ENCODE assay signal across 24 mouse cellular contexts in the genomic region with DNA sequence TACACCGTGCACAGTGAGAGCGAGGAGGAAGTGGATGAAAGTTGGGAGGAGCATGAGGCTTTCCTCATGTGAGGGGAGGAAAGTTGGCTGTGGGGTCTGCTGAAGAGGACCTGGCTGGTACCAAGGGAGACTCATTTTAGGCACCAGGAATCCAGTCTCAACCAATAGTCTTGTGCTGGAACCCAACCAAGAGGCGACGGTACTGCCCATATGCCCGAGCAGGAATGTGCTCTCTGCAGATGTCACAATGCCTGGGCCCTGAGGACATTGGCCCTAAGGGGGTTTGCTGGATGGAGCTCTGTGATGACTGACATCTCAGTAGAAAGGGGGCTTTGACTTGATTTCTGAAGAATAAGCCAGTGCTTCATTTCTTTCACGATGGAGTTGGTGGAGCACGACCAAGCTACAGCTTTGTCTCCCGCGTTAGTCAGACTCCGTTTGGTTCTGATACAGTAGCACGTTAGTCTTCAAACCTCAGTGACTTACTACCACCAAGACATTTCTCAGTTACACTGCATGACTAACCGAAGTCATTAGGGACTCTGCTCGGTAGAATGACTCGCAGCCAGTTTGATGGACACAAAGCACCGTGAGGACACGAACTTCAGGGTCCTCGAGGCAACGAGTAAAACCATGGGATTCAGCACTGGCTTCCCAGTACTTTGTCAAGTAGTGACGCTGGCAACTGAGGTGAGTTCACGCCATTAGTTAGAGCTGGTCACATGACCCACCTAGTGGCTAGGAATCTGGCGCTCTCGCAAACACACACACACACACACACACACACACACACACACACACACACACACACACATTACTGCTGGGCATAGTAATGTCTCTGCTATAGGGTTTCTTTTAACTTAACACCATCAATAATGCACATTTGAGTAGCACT. TPM values are rescaled to one million over a fixed set of nuclear protein-coding genes. Genes with fewer than 3 reads are reported as not detected.
DNase-seq lines count a peak whose midpoint lies in the region; ATAC-seq and TF ChIP-seq lines count a peak whose summit lies in the region.
"Had no signal": no experiment of that assay in that cellular context is flagged by ENCODE, and none has a peak within 500 bp of the region (broad histone marks: within the 10 kb centered on the region; RNA-seq: fewer than 3 reads in every experiment).

No protein-coding gene starts in this region.

- CTCF ChIA-PET in Patski (lab: Charles Lee) = interaction anchor here (2.2 kb wide), 1 partner anchor 10 kb away, joined by 7 read pairs; no protein-coding TSS in a partner anchor

- peaks cover 12% of the 10 kb centered on the region; the same call in 1 of the 2 replicates for H3K79me2 ChIP-seq in liver, adult 2 months (ENCODE audit: control insufficient read depth, insufficient read depth, low read length)

- DNase-seq in hindbrain, embryonic 11.5 days (ENCODE audit: low spot score) = no peak
- DNase-seq in liver, adult 2 months (ENCODE audit: extremely low read depth, low read depth, low spot score) = peak; percentile 67
- no peak for DNase-seq in liver
- peak; percentile 39 for DNase-seq in Patski (ENCODE audit: low read depth, low spot score)
- DNase-seq in adrenal gland, postnatal 25 days = no peak
- no peak for DNase-seq in cerebellum, postnatal 4 days (ENCODE audit: low spot score in 2 of 2)
- DNase-seq: adrenal gland, adult 8-10 months; B cell, adult 2 months; cerebellum, adult 18-20 months; cerebellum, postnatal 25 days; gastrocnemius, postnatal 14 days; layer of hippocampus, adult 9-11 months; lung, adult 2 months; lung, postnatal 36 days; spleen, adult 18-20 months; thymus, postnatal 36 days had no signal

- H3K4me1 ChIP-seq in hindbrain, embryonic 13.5 days (replicated peaks) = peaks cover 17% of the 10 kb centered on the region
- 0 out of 2 replicates have a peak, but pooled peaks cover 3% of the 10 kb centered on the region for H3K4me1 ChIP-seq in hindbrain, embryonic 11.5 days (replicated peaks; ENCODE audit: control insufficient read depth, insufficient read depth, low read length)
- H3K4me1 ChIP-seq in liver, adult 2 months (ENCODE audit: control insufficient read depth, insufficient read depth, low read length) = peaks cover 43% of the 10 kb centered on the region
- peaks cover 2% of the 10 kb centered on the region; the same call in 1 of the 2 replicates for H3K4me1 ChIP-seq in liver, embryonic 16.5 days (ENCODE audit: control insufficient read depth, low read depth, low read length)

- ATAC-seq in hindbrain, embryonic 13.5 days (ENCODE audit: low FRiP score) = no peak
- ATAC-seq in hindbrain, embryonic 11.5 days (ENCODE audit: low FRiP score) = no peak
- peak; percentile 49 for ATAC-seq in Patski
- no peak for ATAC-seq in liver, embryonic 16.5 days (ENCODE audit: low read depth)
- ATAC-seq: inflammation-experienced regulatory T-cells, adult 6 months had no signal

- WGBS in hindbrain, embryonic 13.5 days = 80% methylated on average over 22 of the region's 22 CpGs
- 89% methylated on average over 22 of the region's 22 CpGs for WGBS in hindbrain, embryonic 11.5 days
- WGBS in liver, adult 2 months = 60% methylated on average over 22 of the region's 22 CpGs
- 78% methylated on average over 22 of the region's 22 CpGs for WGBS in liver, embryonic 16.5 days (ENCODE audit: insufficient replicate concordance)

- in situ Hi-C loops in Patski (cut with MboI; ENCODE audit: low pct_unique_long_range_greater_than_20kb) = no loop called here

- 0 out of 2 replicates have a peak overlapping the region, but pooled peaks have one; percentile 6 for H3K27ac ChIP-seq in hindbrain, embryonic 13.5 days
- no peak overlapping the region for H3K27ac ChIP-seq in hindbrain, embryonic 11.5 days (ENCODE audit: low read depth, low read length)
- peak overlapping the region; percentile 78 for H3K27ac ChIP-seq in liver, adult 2 months (replicated peaks; ENCODE audit: insufficient read depth, low read depth, low read length)
- peak overlapping the region; percentile 59; the same call in 1 of the 2 replicates for H3K27ac ChIP-seq in liver, embryonic 16.5 days (ENCODE audit: low read length)
- H3K27ac ChIP-seq: left cerebral cortex, adult 2 months; neural tube, embryonic 13.5 days had no signal

- H3K4me3 ChIP-seq in hindbrain, embryonic 13.5 days = no peak overlapping the region
- no peak overlapping the region for H3K4me3 ChIP-seq in hindbrain, embryonic 11.5 days (ENCODE audit: low read depth, low read length)
- no peak overlapping the region for H3K4me3 ChIP-seq in liver, adult 2 months (ENCODE audit: insufficient read depth, low read depth, low read length)
- H3K4me3 ChIP-seq in liver, embryonic 16.5 days (ENCODE audit: low read depth, low read length) = no peak overlapping the region
- H3K4me3 ChIP-seq: erythroblast, embryonic 14.5 days; heart, embryonic 15.5 days; left cerebral cortex, adult 2 months; neural tube, embryonic 13.5 days had no signal

- H3K9me3 ChIP-seq in hindbrain, embryonic 13.5 days = no peaks in the 10 kb centered on the region
- H3K9me3 ChIP-seq in hindbrain, embryonic 11.5 days (ENCODE audit: control insufficient read depth, low read length) = no peaks in the 10 kb centered on the region
- no peaks in the 10 kb centered on the region for H3K9me3 ChIP-seq in liver, embryonic 16.5 days (replicated peaks; ENCODE audit: control insufficient read depth, low read length)
- H3K9me3 ChIP-seq: heart, embryonic 15.5 days had no signal

- TF ChIP-seq CTCF in liver, adult 2 months (IDR thresholded peaks at IDR 0.05; ENCODE audit: low read depth, low read length) = no peak
- TF ChIP-seq CTCF in Patski (IDR thresholded peaks at IDR 0.05) = no peak

- H3K27me3 ChIP-seq in hindbrain, embryonic 13.5 days = no peaks in the 10 kb centered on the region
- H3K27me3 ChIP-seq in hindbrain, embryonic 11.5 days (ENCODE audit: control insufficient read depth, insufficient read depth, low read length) = no peaks in the 10 kb centered on the region
- no peaks in the 10 kb centered on the region for H3K27me3 ChIP-seq in liver, adult 2 months (ENCODE audit: control insufficient read depth, insufficient read depth, low read length)
- H3K27me3 ChIP-seq in Patski = peaks cover 4% of the 10 kb centered on the region
- H3K27me3 ChIP-seq in liver, embryonic 16.5 days (ENCODE audit: control insufficient read depth, insufficient read depth, low read depth, low read length) = no peaks in the 10 kb centered on the region
- H3K27me3 ChIP-seq: heart, embryonic 15.5 days; neural tube, embryonic 13.5 days had no signal

- H3K4me2 ChIP-seq in hindbrain, embryonic 13.5 days = no peak overlapping the region
- no peak overlapping the region for H3K4me2 ChIP-seq in hindbrain, embryonic 11.5 days (replicated peaks; ENCODE audit: low read depth, low read length)
- no peak overlapping the region for H3K4me2 ChIP-seq in liver, embryonic 16.5 days (ENCODE audit: low read depth, low read length)
- H3K4me2 ChIP-seq: neural tube, embryonic 13.5 days had no signal

- no peak for TF ChIP-seq POLR2A in liver, adult 2 months (IDR thresholded peaks at IDR 0.05; ENCODE audit: extremely low read depth, insufficient read depth, low read length)

- no peaks in the 10 kb centered on the region for H3K36me3 ChIP-seq in hindbrain, embryonic 13.5 days
- no peaks in the 10 kb centered on the region for H3K36me3 ChIP-seq in hindbrain, embryonic 11.5 days (ENCODE audit: control insufficient read depth, insufficient read depth, low read length)
- H3K36me3 ChIP-seq in liver, adult 2 months (ENCODE audit: control insufficient read depth, insufficient read depth, low read length) = no peaks in the 10 kb centered on the region
- no peaks in the 10 kb centered on the region for H3K36me3 ChIP-seq in liver, embryonic 16.5 days (ENCODE audit: control insufficient read depth, insufficient read depth)
- H3K36me3 ChIP-seq: heart, embryonic 15.5 days; neural tube, embryonic 13.5 days had no signal

- no peak overlapping the region for H3K9ac ChIP-seq in hindbrain, embryonic 13.5 days
- H3K9ac ChIP-seq in hindbrain, embryonic 11.5 days (ENCODE audit: low read depth, low read length) = no peak overlapping the region
- H3K9ac ChIP-seq in liver, adult 2 months (ENCODE audit: low read depth, low read length) = no peak overlapping the region
- no peak overlapping the region for H3K9ac ChIP-seq in liver, embryonic 16.5 days (ENCODE audit: low read depth, low read length)
- H3K9ac ChIP-seq: heart, embryonic 15.5 days; neural tube, embryonic 13.5 days had no signal

- POLR2A ChIA-PET in Patski (lab: Charles Lee) = no interaction called here

RNA-seq across cellular contexts. Expression of a gene that starts 17.5 kb away (rescaled TPM):
- 2.4 and 4.0 TPM in 2 replicates for polyA plus RNA-seq in hindbrain, embryonic 13.5 days (2015; fragmentation: Nextera tagmentation; extraction: Ambion mirVana)
- polyA plus RNA-seq in hindbrain, embryonic 11.5 days (2014; fragmentation: Nextera tagmentation; extraction: Ambion mirVana) = 1.9 and 3.0 TPM in 2 replicates
- 6.9 and 13.2 TPM in 2 replicates for total RNA-seq in liver, adult 2 months (2014; rRNA removed)
- polyA plus RNA-seq in liver, adult 2 months (2012; rRNA removed) = 30.6 and 34.8 TPM in 2 replicates
- polyA plus RNA-seq in Patski (2021) = 0.14 TPM
- 7.7 and 10.3 TPM in 2 replicates for polyA plus RNA-seq in liver, embryonic 16.5 days (2015; fragmentation: Nextera tagmentation; extraction: Ambion mirVana)
- total RNA-seq in adrenal gland, postnatal 25 days (2021) = 3.4 and 3.7 TPM in 2 replicates
- total RNA-seq: hematopoietic stem cell, adult 5-6 weeks had no signal
- polyA plus RNA-seq: erythroblast, embryonic 14.5 days had no signal

RNA-seq across cellular contexts. Expression of a gene that starts 55.4 kb away (rescaled TPM):
- polyA plus RNA-seq in hindbrain, embryonic 13.5 days (2015; fragmentation: Nextera tagmentation; extraction: Ambion mirVana) = 473 and 491 TPM in 2 replicates
- polyA plus RNA-seq in hindbrain, embryonic 11.5 days (2014; fragmentation: Nextera tagmentation; extraction: Ambion mirVana) = 411 and 461 TPM in 2 replicates
- 47.2 and 56.4 TPM in 2 replicates for total RNA-seq in liver, adult 2 months (2014; rRNA removed)
- polyA plus RNA-seq in liver, adult 2 months (2012; rRNA removed) = 51.1 and 59.9 TPM in 2 replicates
- polyA plus RNA-seq in Patski (2021) = 258 TPM
- 109 and 112 TPM in 2 replicates for polyA plus RNA-seq in liver, embryonic 16.5 days (2015; fragmentation: Nextera tagmentation; extraction: Ambion mirVana)
- total RNA-seq in adrenal gland, postnatal 25 days (2021) = 345 and 386 TPM in 2 replicates

Comparison
In these comparisons a context has a peak if more than half of its experiments do, and no peak if none do; other contexts are left out.
1. DNase-seq: peak in liver, adult 2 months (single experiment) and Patski (single experiment); none in hindbrain, embryonic 11.5 days (single experiment), liver (single experiment), adrenal gland, postnatal 25 days (single experiment) and cerebellum, postnatal 4 days (0 of 2).